Mouse (Mus musculus): ENCODE measurements around the gene Eml1. TPM values are rescaled to one million over a fixed set of nuclear protein-coding genes. Genes with fewer than 3 reads are reported as not detected.

Eml1 gene
- polyA plus RNA-seq, 1 experiment from 2014 or later = 27.8 TPM

GRCm38 (mm10) chr12:108453561-108454044, 82.8 kb downstream of the Eml1 start:
- H3K4me3 ChIP-seq (ENCODE audit: low read depth, low read length) = no peak overlapping the region
- no peaks in the 10 kb centered on the region for H3K36me3 ChIP-seq (ENCODE audit: control insufficient read depth, insufficient read depth)
- H3K27me3 ChIP-seq (replicated peaks; ENCODE audit: control insufficient read depth, insufficient read depth, low read length) = no peaks in the 10 kb centered on the region
- H3K4me1 ChIP-seq (replicated peaks; ENCODE audit: control insufficient read depth, insufficient read depth, low read length) = no peaks in the 10 kb centered on the region
- no peak overlapping the region for H3K9ac ChIP-seq (ENCODE audit: low read depth, low read length)
- no peaks in the 10 kb centered on the region for H3K9me3 ChIP-seq (ENCODE audit: control insufficient read depth)
- WGBS = 81% methylated on average over 8 of the region's 8 CpGs
- no peak overlapping the region for H3K4me2 ChIP-seq (replicated peaks; ENCODE audit: low read depth)
- H3K27ac ChIP-seq (ENCODE audit: low read depth, low read length) = no peak overlapping the region
- no peak for ATAC-seq
- TF ChIP-seq CTCF (IDR thresholded peaks at IDR 0.05; ENCODE audit: low read depth) = no peak

DNA sequence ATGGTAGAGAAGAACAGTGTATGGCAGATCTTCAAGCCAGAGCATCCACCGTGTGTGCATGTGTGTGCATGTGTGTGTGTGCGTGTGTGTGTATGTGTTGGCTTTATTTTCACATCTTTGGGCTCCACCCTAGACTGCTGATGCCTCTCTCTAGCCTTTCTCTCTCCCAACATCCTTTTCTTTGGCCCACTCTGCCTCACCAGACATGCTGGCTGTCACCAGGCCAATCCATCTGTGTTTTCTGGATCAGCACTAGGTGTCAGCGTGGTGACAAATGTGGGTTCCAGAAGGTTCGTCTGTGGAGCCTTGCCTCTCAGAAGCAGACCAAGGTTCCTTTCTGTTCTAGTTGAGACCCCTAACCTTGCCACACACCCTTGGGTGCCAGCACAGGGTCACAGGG, 84.2 kb downstream of the Eml1 start:
- no peak for TF ChIP-seq CTCF (IDR thresholded peaks at IDR 0.05; ENCODE audit: low read depth)

DNA sequence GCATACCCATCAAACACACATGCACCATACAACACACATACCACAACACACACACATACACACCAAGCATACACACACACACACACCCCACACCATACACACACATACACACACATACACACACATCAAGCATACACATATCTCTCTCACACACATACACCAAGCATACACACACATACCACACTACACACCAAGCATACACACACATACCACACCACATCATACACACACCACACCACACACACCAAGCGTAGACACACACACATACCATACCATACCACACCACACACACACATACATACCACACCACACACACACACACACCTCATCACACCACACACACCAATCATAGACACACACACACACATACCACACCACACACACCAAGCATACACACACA, 102.1 kb downstream of the Eml1 start:
- WGBS = 92% methylated on average over 1 of the region's 1 CpGs

More for the DNA sequence above, 84.2 kb downstream of the Eml1 start:
- no peaks in the 10 kb centered on the region for H3K4me1 ChIP-seq (replicated peaks; ENCODE audit: control insufficient read depth, insufficient read depth, low read length)
- H3K9me3 ChIP-seq (ENCODE audit: control insufficient read depth) = no peaks in the 10 kb centered on the region
- H3K4me3 ChIP-seq (ENCODE audit: low read depth, low read length) = no peak overlapping the region
- no peak for ATAC-seq
- H3K27me3 ChIP-seq (replicated peaks; ENCODE audit: control insufficient read depth, insufficient read depth, low read length) = no peaks in the 10 kb centered on the region
- no peak overlapping the region for H3K4me2 ChIP-seq (replicated peaks; ENCODE audit: low read depth)
- no peak overlapping the region for H3K9ac ChIP-seq (ENCODE audit: low read depth, low read length)
- H3K27ac ChIP-seq (ENCODE audit: low read depth, low read length) = no peak overlapping the region
- H3K36me3 ChIP-seq (ENCODE audit: control insufficient read depth, insufficient read depth) = no peaks in the 10 kb centered on the region
- 77% methylated on average over 4 of the region's 4 CpGs for WGBS

GRCm38 (mm10) chr12:108474440-108474839, 103.7 kb downstream of the Eml1 start:
- H3K9ac ChIP-seq (ENCODE audit: low read depth, low read length) = no peak overlapping the region
- no peaks in the 10 kb centered on the region for H3K27me3 ChIP-seq (replicated peaks; ENCODE audit: control insufficient read depth, insufficient read depth, low read length)
- peaks cover 6% of the 10 kb centered on the region; the same call in 1 of the 2 replicates for H3K36me3 ChIP-seq (ENCODE audit: control insufficient read depth, insufficient read depth)
- no peak overlapping the region for H3K4me2 ChIP-seq (replicated peaks; ENCODE audit: low read depth)
- H3K27ac ChIP-seq (ENCODE audit: low read depth, low read length) = no peak overlapping the region
- no peak for ATAC-seq
- WGBS = 73% methylated on average over 3 of the region's 3 CpGs
- no peaks in the 10 kb centered on the region for H3K4me1 ChIP-seq (replicated peaks; ENCODE audit: control insufficient read depth, insufficient read depth, low read length)
- H3K9me3 ChIP-seq (ENCODE audit: control insufficient read depth) = no peaks in the 10 kb centered on the region
- no peak for TF ChIP-seq CTCF (IDR thresholded peaks at IDR 0.05; ENCODE audit: low read depth)
- H3K4me3 ChIP-seq (ENCODE audit: low read depth, low read length) = no peak overlapping the region

More for the DNA sequence above, 102.1 kb downstream of the Eml1 start:
- H3K9ac ChIP-seq (ENCODE audit: low read depth, low read length) = no peak overlapping the region
- no peaks in the 10 kb centered on the region for H3K9me3 ChIP-seq (ENCODE audit: control insufficient read depth)
- no peak for TF ChIP-seq CTCF (IDR thresholded peaks at IDR 0.05; ENCODE audit: low read depth)
- H3K4me3 ChIP-seq (ENCODE audit: low read depth, low read length) = no peak overlapping the region
- no peaks in the 10 kb centered on the region for H3K4me1 ChIP-seq (replicated peaks; ENCODE audit: control insufficient read depth, insufficient read depth, low read length)
- no peak overlapping the region for H3K4me2 ChIP-seq (replicated peaks; ENCODE audit: low read depth)
- H3K27ac ChIP-seq (ENCODE audit: low read depth, low read length) = no peak overlapping the region
- no peak for ATAC-seq
- H3K27me3 ChIP-seq (replicated peaks; ENCODE audit: control insufficient read depth, insufficient read depth, low read length) = no peaks in the 10 kb centered on the region
- peaks cover 6% of the 10 kb centered on the region; the same call in 1 of the 2 replicates for H3K36me3 ChIP-seq (ENCODE audit: control insufficient read depth, insufficient read depth)

GRCm38 (mm10) chr12:108478714-108479113, 108.0 kb downstream of the Eml1 start:
- Histone ChIP-seq H3K4me2 (replicated peaks; ENCODE audit: low read depth) (no peak overlapping the region), H3K9me3 (ENCODE audit: control insufficient read depth) (no peaks in the 10 kb centered on the region), H3K9ac (ENCODE audit: low read depth, low read length) (no peak overlapping the region), H3K27me3 (replicated peaks; ENCODE audit: control insufficient read depth, insufficient read depth, low read length) (no peaks in the 10 kb centered on the region), H3K4me3 (ENCODE audit: low read depth, low read length) (no peak overlapping the region), H3K27ac (ENCODE audit: low read depth, low read length) (no peak overlapping the region), H3K36me3 (ENCODE audit: control insufficient read depth, insufficient read depth) (no peaks in the 10 kb centered on the region), H3K4me1 (replicated peaks; ENCODE audit: control insufficient read depth, insufficient read depth, low read length) (no peaks in the 10 kb centered on the region)
- no peak for ATAC-seq
- no peak for TF ChIP-seq CTCF (IDR thresholded peaks at IDR 0.05; ENCODE audit: low read depth)
- WGBS = 53% methylated on average over 5 of the region's 5 CpGs

GRCm38 (mm10) chr12:108480704-108481365, 110.1 kb downstream of the Eml1 start:
- WGBS = 24% methylated on average over 9 of the region's 9 CpGs
- no peak for TF ChIP-seq CTCF (IDR thresholded peaks at IDR 0.05; ENCODE audit: low read depth)
- Histone ChIP-seq H3K9me3 (ENCODE audit: control insufficient read depth) (no peaks in the 10 kb centered on the region), H3K4me3 (ENCODE audit: low read depth, low read length) (no peak overlapping the region), H3K27ac (ENCODE audit: low read depth, low read length) (no peak overlapping the region), H3K27me3 (replicated peaks; ENCODE audit: control insufficient read depth, insufficient read depth, low read length) (no peaks in the 10 kb centered on the region), H3K4me2 (replicated peaks; ENCODE audit: low read depth) (no peak overlapping the region), H3K36me3 (ENCODE audit: control insufficient read depth, insufficient read depth) (no peaks in the 10 kb centered on the region), H3K4me1 (replicated peaks; ENCODE audit: control insufficient read depth, insufficient read depth, low read length) (no peaks in the 10 kb centered on the region), H3K9ac (ENCODE audit: low read depth, low read length) (no peak overlapping the region)
- no peak for ATAC-seq
